Mouse (Mus musculus): ENCODE measurements around the gene Gpr153. TPM values are rescaled to one million over a fixed set of nuclear protein-coding genes. Genes with fewer than 3 reads are reported as not detected.

Gpr153 gene
- polyA plus RNA-seq, 1 experiment: 6.9 TPM

- DNase-seq: no peak
- peaks cover 8% of the 10 kb centered on the region for H3K4me1 ChIP-seq (ENCODE audit: control insufficient read depth, insufficient read depth, low read length)
- no peaks in the 10 kb centered on the region for H3K27me3 ChIP-seq (replicated peaks; ENCODE audit: control insufficient read depth, insufficient read depth, low read length)
- no peak for TF ChIP-seq CTCF (conservative IDR thresholded peaks at IDR 0.05; ENCODE audit: insufficient read depth, insufficient read length, low read depth, low read length)
- no peak for TF ChIP-seq POLR2A (IDR thresholded peaks at IDR 0.05; ENCODE audit: low read depth, low read length)
- H3K4me3 ChIP-seq (ENCODE audit: insufficient read depth, low read depth, low read length): no peak overlapping the region
- H3K36me3 ChIP-seq (ENCODE audit: control insufficient read depth, insufficient read depth, low read length): no peaks in the 10 kb centered on the region
- WGBS: 84% methylated on average over 9 of the region's 9 CpGs
- no peak overlapping the region for H3K27ac ChIP-seq (ENCODE audit: insufficient read depth, low read depth, low read length)
Measured at GRCm38 (mm10) chr4:152307542-152307941, 33.5 kb downstream of the Gpr153 start.

GRCm38 (mm10) chr4:152312186-152312585 lies 38.2 kb downstream of the Gpr153 start:
- H3K27me3 ChIP-seq (replicated peaks; ENCODE audit: control insufficient read depth, insufficient read depth, low read length): no peaks in the 10 kb centered on the region; the same call in 1 of the 2 replicates
- H3K4me1 ChIP-seq (ENCODE audit: control insufficient read depth, insufficient read depth, low read length): peaks cover 5% of the 10 kb centered on the region; the same call in 1 of the 2 replicates
- TF ChIP-seq CTCF (conservative IDR thresholded peaks at IDR 0.05; ENCODE audit: insufficient read depth, insufficient read length, low read depth, low read length): no peak
- TF ChIP-seq POLR2A (IDR thresholded peaks at IDR 0.05; ENCODE audit: low read depth, low read length): no peak
- WGBS: 14% methylated on average over 14 of the region's 14 CpGs
- no peak overlapping the region for H3K4me3 ChIP-seq (ENCODE audit: insufficient read depth, low read depth, low read length)
- no peak for DNase-seq
- no peaks in the 10 kb centered on the region for H3K36me3 ChIP-seq (ENCODE audit: control insufficient read depth, insufficient read depth, low read length)
- H3K27ac ChIP-seq (ENCODE audit: insufficient read depth, low read depth, low read length): no peak overlapping the region

GRCm38 (mm10) chr4:152313211-152313632 lies 39.2 kb downstream of the Gpr153 start:
- H3K4me3 ChIP-seq (ENCODE audit: insufficient read depth, low read depth, low read length): peak overlapping the region; percentile 22; the same call in 1 of the 2 replicates
- H3K27ac ChIP-seq (ENCODE audit: insufficient read depth, low read depth, low read length): no peak overlapping the region
- no peaks in the 10 kb centered on the region for H3K36me3 ChIP-seq (ENCODE audit: control insufficient read depth, insufficient read depth, low read length)
- under 1% methylated on average over 29 of the region's 29 CpGs for WGBS
- no peaks in the 10 kb centered on the region; the same call in 1 of the 2 replicates for H3K27me3 ChIP-seq (replicated peaks; ENCODE audit: control insufficient read depth, insufficient read depth, low read length)
- peaks cover 5% of the 10 kb centered on the region; the same call in 1 of the 2 replicates for H3K4me1 ChIP-seq (ENCODE audit: control insufficient read depth, insufficient read depth, low read length)
- TF ChIP-seq CTCF (conservative IDR thresholded peaks at IDR 0.05; ENCODE audit: insufficient read depth, insufficient read length, low read depth, low read length): no peak
- TF ChIP-seq POLR2A (IDR thresholded peaks at IDR 0.05; ENCODE audit: low read depth, low read length): no peak
- DNase-seq: peak; percentile 22

GRCm38 (mm10) chr4:152313934-152314333 lies 39.9 kb downstream of the Gpr153 start:
- no peak overlapping the region for H3K27ac ChIP-seq (ENCODE audit: insufficient read depth, low read depth, low read length)
- DNase-seq: peak; percentile 23
- no peaks in the 10 kb centered on the region for H3K36me3 ChIP-seq (ENCODE audit: control insufficient read depth, insufficient read depth, low read length)
- no peak overlapping the region for H3K4me3 ChIP-seq (ENCODE audit: insufficient read depth, low read depth, low read length)
- TF ChIP-seq CTCF (conservative IDR thresholded peaks at IDR 0.05; ENCODE audit: insufficient read depth, insufficient read length, low read depth, low read length) (no peak; the same call in 1 of the 2 replicates), POLR2A (IDR thresholded peaks at IDR 0.05; ENCODE audit: low read depth, low read length) (no peak)
- H3K27me3 ChIP-seq (replicated peaks; ENCODE audit: control insufficient read depth, insufficient read depth, low read length): no peaks in the 10 kb centered on the region; the same call in 1 of the 2 replicates
- peaks cover 6% of the 10 kb centered on the region for H3K4me1 ChIP-seq (ENCODE audit: control insufficient read depth, insufficient read depth, low read length)

- no peaks in the 10 kb centered on the region for H3K36me3 ChIP-seq (ENCODE audit: control insufficient read depth, insufficient read depth, low read length)
- TF ChIP-seq CTCF (conservative IDR thresholded peaks at IDR 0.05; ENCODE audit: insufficient read depth, insufficient read length, low read depth, low read length) (no peak), POLR2A (IDR thresholded peaks at IDR 0.05; ENCODE audit: low read depth, low read length) (no peak)
- no peaks in the 10 kb centered on the region; the same call in 1 of the 2 replicates for H3K27me3 ChIP-seq (replicated peaks; ENCODE audit: control insufficient read depth, insufficient read depth, low read length)
- no peak overlapping the region for H3K27ac ChIP-seq (ENCODE audit: insufficient read depth, low read depth, low read length)
- WGBS: 2% methylated on average over 43 of the region's 43 CpGs
- H3K4me1 ChIP-seq (ENCODE audit: control insufficient read depth, insufficient read depth, low read length): peaks cover 8% of the 10 kb centered on the region
- no peak overlapping the region for H3K4me3 ChIP-seq (ENCODE audit: insufficient read depth, low read depth, low read length)
- DNase-seq: no peak
Measured at GRCm38 (mm10) chr4:152315498-152316213, 41.6 kb downstream of the Gpr153 start.

- no peak for DNase-seq
- no peak overlapping the region for H3K4me3 ChIP-seq (ENCODE audit: insufficient read depth, low read depth, low read length)
- TF ChIP-seq CTCF (conservative IDR thresholded peaks at IDR 0.05; ENCODE audit: insufficient read depth, insufficient read length, low read depth, low read length): no peak
- no peak for TF ChIP-seq POLR2A (IDR thresholded peaks at IDR 0.05; ENCODE audit: low read depth, low read length)
- WGBS: 63% methylated on average over 6 of the region's 6 CpGs
- H3K27me3 ChIP-seq (replicated peaks; ENCODE audit: control insufficient read depth, insufficient read depth, low read length): no peaks in the 10 kb centered on the region; the same call in 1 of the 2 replicates
- peaks cover 8% of the 10 kb centered on the region for H3K4me1 ChIP-seq (ENCODE audit: control insufficient read depth, insufficient read depth, low read length)
- H3K36me3 ChIP-seq (ENCODE audit: control insufficient read depth, insufficient read depth, low read length): no peaks in the 10 kb centered on the region
- H3K27ac ChIP-seq (ENCODE audit: insufficient read depth, low read depth, low read length): no peak overlapping the region
Measured at GRCm38 (mm10) chr4:152317631-152318033, 43.6 kb downstream of the Gpr153 start.

GRCm38 (mm10) chr4:152318517-152319234 lies 44.6 kb downstream of the Gpr153 start, which contains the start of gene Rnf207:
Gene Rnf207 (minus strand): TSS chr4:152318993.
- Histone ChIP-seq H3K27me3 (replicated peaks; ENCODE audit: control insufficient read depth, insufficient read depth, low read length) (no peaks in the 10 kb centered on the region), H3K27ac (ENCODE audit: insufficient read depth, low read depth, low read length) (no peak within 1 kb of the TSS), H3K4me3 (ENCODE audit: insufficient read depth, low read depth, low read length) (peak within 1 kb of the TSS; percentile 26; the same call in 1 of the 2 replicates), H3K36me3 (ENCODE audit: control insufficient read depth, insufficient read depth, low read length) (no peaks in the 10 kb centered on the region), H3K4me1 (ENCODE audit: control insufficient read depth, insufficient read depth, low read length) (peaks cover 2% of the 10 kb centered on the region)
- 6% methylated on average over 26 of the region's 26 CpGs for WGBS
- peak; percentile 68 for DNase-seq
- peak; percentile 56 for TF ChIP-seq CTCF (conservative IDR thresholded peaks at IDR 0.05; ENCODE audit: insufficient read depth, insufficient read length, low read depth, low read length)
- no peak for TF ChIP-seq POLR2A (IDR thresholded peaks at IDR 0.05; ENCODE audit: low read depth, low read length)
